Mouse (Mus musculus): Measurements from ENCODE around the gene Gdf7. TPM values are rescaled to one million over a fixed set of nuclear protein-coding genes. Genes with fewer than 3 reads are reported as not detected.

Gdf7 gene
- total RNA-seq, 2 experiments from 2014 or later: 0.48 to 0.67 TPM

Other genes with a start within 250 kb of the Gdf7 start
- gene Ldah, start 93.8 kb downstream of the Gdf7 start, total RNA-seq (2021): 10 to 100 TPM; 35.6 to 40.0 TPM
- gene Hs1bp3, start 11.5 kb upstream of the Gdf7 start, total RNA-seq (2021): 10 to 100 TPM in 1 of 2 experiments, 1 to 10 TPM in 1; 8.7 to 14.1 TPM
- 100 to 1,000 TPM; 300 to 353 TPM for gene Rhob, start 198.1 kb upstream of the Gdf7 start, total RNA-seq (2021)

Measured in left cerebral cortex, postnatal 36 days (tissue).